Mouse (Mus musculus) G1E (cell line): ENCODE measurements around the gene Egfem1. TPM values are rescaled to one million over a fixed set of nuclear protein-coding genes. Genes with fewer than 3 reads are reported as not detected.

Source experiments
- ATAC-seq: 2 replicates; pipeline ENCODE4 v1.8.0; 2016; ENCODE audit warnings: mild to moderate bottlenecking; ENCODE audit not compliant: insufficient number of reproducible peaks, poor library complexity, low FRiP score, severe bottlenecking; ENCODE audit errors: extremely low read depth
- DNase-seq: peaks from one replicate; pipeline ENCODE4 v3.0.0; 2012; ENCODE audit warnings: low spot score
- H3K27me3 ChIP-seq: 2 replicates; pipeline ENCODE4 v1.6.1; 2012; ENCODE audit warnings: mild to moderate bottlenecking, low read length, inconsistent platforms; ENCODE audit not compliant: insufficient read depth
- H3K36me3 ChIP-seq: replicated peaks from 2 replicates; pipeline ENCODE3; 2012; ENCODE audit warnings: mild to moderate bottlenecking, inconsistent platforms
- H3K4me1 ChIP-seq: 2 replicates; pipeline ENCODE4 v1.6.1; 2012; ENCODE audit warnings: low read depth, low read length, inconsistent platforms, mixed read lengths; ENCODE audit not compliant: insufficient read depth
- H3K4me3 ChIP-seq: 2 replicates; pipeline ENCODE4 v1.5.1; 2012; ENCODE audit warnings: low read depth, mild to moderate bottlenecking, inconsistent platforms, low read length, moderate library complexity, mixed read lengths
- H3K9me3 ChIP-seq: replicated peaks from 2 replicates; pipeline ENCODE4 v1.6.1; 2012; ENCODE audit warnings: inconsistent platforms
- CTCF ChIP-seq: IDR thresholded peaks from 2 replicates; pipeline ENCODE4 v1.5.1; 2012; ENCODE audit warnings: low read depth, low read length, inconsistent platforms, mixed read lengths
- GATA1 ChIP-seq: IDR thresholded peaks from 2 replicates; pipeline ENCODE4 v1.6.1; 2012; ENCODE audit warnings: borderline replicate concordance, low read length, inconsistent platforms, mixed read lengths
- GATA2 ChIP-seq: IDR thresholded peaks from 2 replicates; pipeline ENCODE4 v1.6.1; 2012; ENCODE audit warnings: low read depth, low read length, inconsistent platforms, borderline replicate concordance
- POLR2AphosphoS5 ChIP-seq: IDR thresholded peaks from 2 replicates; pipeline ENCODE4 v1.6.1; 2012; ENCODE audit warnings: low read depth, low read length, inconsistent platforms; ENCODE audit not compliant: insufficient replicate concordance
- TAL1 ChIP-seq: conservative IDR thresholded peaks from 2 replicates; pipeline ENCODE4 v1.6.1; 2012; ENCODE audit warnings: low read depth, low read length, inconsistent platforms, mixed read lengths
- polyA plus RNA-seq: library from polyadenylated mRNA; stranded (reverse); fragments of >175 nt; gene quantifications from 2 replicates; pipeline ENCODE4 v1.2.3, GENCODE M21; 2012
- total RNA-seq, 2 experiments: library from RNA; stranded (forward) in 1 of 2; stranded (reverse) in 1 of 2; fragments of 200-1000 nt in 1 of 2; fragments of >200 nt in 1 of 2; fragmentation: Nextera tagmentation in 1 of 2; gene quantifications; 2 replicates each; pipeline ENCODE4 v1.2.3; 2014 to 2017

The Egfem1 gene
- total and polyA plus RNA-seq, 3 experiments = 0.22 TPM; not detected in 2

DNA sequence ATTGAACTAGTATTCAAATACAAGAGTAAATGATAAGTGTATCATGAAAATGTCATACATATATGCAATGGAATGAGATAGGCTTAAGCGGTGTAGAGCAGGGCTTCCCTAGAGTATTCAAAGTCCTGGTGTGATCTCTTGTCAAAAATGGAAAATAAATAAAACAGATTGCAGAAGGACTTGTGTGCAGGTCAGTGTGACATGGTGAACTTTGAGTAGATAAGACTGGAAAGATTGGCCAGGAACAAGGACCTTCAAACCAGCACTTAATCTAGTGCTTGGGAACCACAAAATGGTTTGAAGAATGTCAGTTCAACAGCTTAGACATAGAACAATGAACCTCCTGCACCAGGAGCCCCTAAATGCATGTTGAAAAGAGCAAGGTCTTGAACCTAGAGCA, 649.7 kb downstream of the Egfem1 start:
- Histone ChIP-seq H3K36me3 (no peaks in the 10 kb centered on the region), H3K4me1 (no peaks in the 10 kb centered on the region), H3K27me3 (no peaks in the 10 kb centered on the region), H3K4me3 (no peak overlapping the region), H3K9me3 (no peaks in the 10 kb centered on the region)
- DNase-seq (no peak), ATAC-seq (no peak)
- TF ChIP-seq CTCF = no peak
- TF ChIP-seq GATA2 = no peak
- no peak for TF ChIP-seq TAL1
- no peak for TF ChIP-seq POLR2AphosphoS5
- TF ChIP-seq GATA1 = no peak

DNA sequence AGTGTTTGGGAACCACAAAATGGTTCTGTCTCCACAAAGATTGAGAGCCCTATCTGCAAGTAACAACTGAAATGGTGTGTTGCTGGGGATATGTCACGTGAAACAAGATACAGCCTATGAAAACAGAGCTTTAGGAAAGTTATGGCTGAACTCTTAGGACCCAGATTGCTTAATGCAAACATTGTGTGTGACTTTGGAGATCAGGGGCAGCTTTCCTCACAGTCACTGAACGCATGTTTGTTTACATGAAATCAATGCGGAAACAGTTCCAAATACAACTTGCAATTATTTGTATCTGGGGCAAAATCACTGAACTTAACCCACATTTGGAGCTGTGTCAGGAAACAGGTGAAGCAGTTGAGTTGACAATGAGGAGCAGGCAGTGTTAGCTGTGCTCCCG, 650.8 kb downstream of the Egfem1 start:
- H3K4me3 ChIP-seq = no peak overlapping the region
- no peaks in the 10 kb centered on the region for H3K9me3 ChIP-seq
- ATAC-seq = no peak
- no peak for DNase-seq
- no peaks in the 10 kb centered on the region for H3K27me3 ChIP-seq
- no peak for TF ChIP-seq CTCF
- TF ChIP-seq GATA1 = no peak
- no peaks in the 10 kb centered on the region for H3K4me1 ChIP-seq
- no peaks in the 10 kb centered on the region for H3K36me3 ChIP-seq

GRCm38 (mm10) chr3:29734251-29734650, 652.4 kb downstream of the Egfem1 start:
- TF ChIP-seq GATA2 = no peak
- TF ChIP-seq GATA1 = no peak
- no peak for TF ChIP-seq TAL1
- no peak for TF ChIP-seq POLR2AphosphoS5
- no peak for TF ChIP-seq CTCF
- ATAC-seq = no peak

DNA sequence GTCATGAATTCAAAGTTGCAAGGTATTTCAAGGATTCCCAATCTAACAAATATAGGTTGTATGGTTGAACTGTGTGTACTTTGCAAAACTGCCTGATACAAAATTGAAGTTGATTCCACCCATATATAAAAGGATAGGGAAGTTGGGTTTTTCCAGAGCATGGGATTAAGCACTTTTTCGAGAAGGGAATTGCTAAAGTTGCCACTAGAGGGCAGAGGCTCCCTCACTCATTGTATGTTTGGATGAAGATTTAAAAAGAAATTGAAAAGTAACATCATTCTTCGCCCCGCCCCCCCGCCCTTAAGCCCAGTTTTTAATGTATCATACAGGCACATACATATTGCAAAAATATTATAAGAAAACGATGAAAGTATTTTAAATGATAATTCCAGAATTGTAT, 657.5 kb downstream of the Egfem1 start:
- no peak overlapping the region for H3K4me3 ChIP-seq
- no peaks in the 10 kb centered on the region for H3K9me3 ChIP-seq
- no peak for DNase-seq
- no peaks in the 10 kb centered on the region for H3K4me1 ChIP-seq
- TF ChIP-seq TAL1 (no peak), GATA2 (no peak), GATA1 (no peak), POLR2AphosphoS5 (no peak), CTCF (no peak)
- ATAC-seq = no peak
- H3K36me3 ChIP-seq = no peaks in the 10 kb centered on the region
- no peaks in the 10 kb centered on the region for H3K27me3 ChIP-seq

More at GRCm38 (mm10) chr3:29734251-29734650, 652.4 kb downstream of the Egfem1 start:
- no peak for DNase-seq
- no peaks in the 10 kb centered on the region for H3K9me3 ChIP-seq
- H3K27me3 ChIP-seq = no peaks in the 10 kb centered on the region
- no peaks in the 10 kb centered on the region for H3K36me3 ChIP-seq
- no peaks in the 10 kb centered on the region for H3K4me1 ChIP-seq
- H3K4me3 ChIP-seq = no peak overlapping the region

Other genes with a start within 250 kb of the Egfem1 start
- gene Gm1527, start 189.4 kb upstream of the Egfem1 start, total RNA-seq (2014; fragmentation: Nextera tagmentation) = not detected in 2 replicates
- not detected in 2 replicates for gene Gm1527, start 189.4 kb upstream of the Egfem1 start, total RNA-seq (2017)
- gene Gm1527, start 189.4 kb upstream of the Egfem1 start, polyA plus RNA-seq = not detected in 2 replicates